Mouse (Mus musculus): ENCODE measurements around the gene Ubtd1.
"Not testable (repeated sequence)": the region's sequence is repeated elsewhere in the genome, so short reads cannot be mapped to it uniquely, and the experiment has no call there.

Gene Ubtd1

DNA sequence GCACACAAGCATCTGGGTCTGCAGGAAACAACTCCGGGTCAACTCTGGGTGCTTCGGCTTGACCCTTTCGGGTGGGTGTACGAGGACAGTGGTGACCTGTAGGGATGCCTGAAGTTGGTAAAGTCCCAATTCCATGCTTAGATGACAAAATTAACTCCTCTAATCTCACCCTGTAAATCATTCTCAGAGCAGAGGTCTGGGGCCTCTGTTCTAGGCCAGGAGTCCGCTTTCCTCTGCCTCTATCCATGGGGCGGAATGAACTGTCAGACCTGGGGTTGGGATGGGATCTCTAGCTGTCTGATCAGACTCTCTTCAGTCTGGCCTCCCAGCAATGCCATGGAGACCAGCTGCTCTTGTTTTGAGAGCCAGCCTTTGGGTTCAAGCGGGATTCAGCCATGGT lies 79.9 kb downstream of the Ubtd1 start:
- DNase-seq (ENCODE audit: low read depth, low spot score) = no peak

GRCm38 (mm10) chr19:42068441-42069240 lies 87.1 kb downstream of the Ubtd1 start:
- no peak for DNase-seq (ENCODE audit: low read depth, low spot score)

GRCm38 (mm10) chr19:42069241-42069525 lies 87.6 kb downstream of the Ubtd1 start:
- DNase-seq (ENCODE audit: low read depth, low spot score) = no peak

- DNase-seq (ENCODE audit: low read depth, low spot score) = no peak
Measured at GRCm38 (mm10) chr19:42071221-42071620, 89.7 kb downstream of the Ubtd1 start.

GRCm38 (mm10) chr19:42071886-42072608 lies 90.5 kb downstream of the Ubtd1 start:
- DNase-seq (ENCODE audit: low read depth, low spot score) = no peak

DNA sequence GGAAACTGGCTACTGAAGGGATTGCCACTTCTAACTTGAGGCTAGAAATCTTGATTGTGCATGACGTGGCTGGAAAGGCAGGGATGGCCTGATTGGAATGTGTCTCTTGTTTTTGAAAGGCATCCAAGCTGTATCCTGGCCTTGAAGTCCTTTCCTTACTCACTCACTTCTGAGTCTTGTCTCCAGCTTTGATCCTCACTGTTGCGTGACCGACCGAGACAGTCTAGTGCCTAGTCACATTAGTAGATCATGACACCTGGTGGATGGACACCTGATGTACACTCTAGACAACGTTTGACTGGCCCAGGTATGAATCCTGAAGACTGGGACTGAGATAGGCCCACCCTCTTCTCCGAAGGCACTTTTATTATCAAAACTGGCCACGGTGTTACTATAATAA lies 91.2 kb downstream of the Ubtd1 start:
- DNase-seq (ENCODE audit: low read depth, low spot score) = no peak

DNA sequence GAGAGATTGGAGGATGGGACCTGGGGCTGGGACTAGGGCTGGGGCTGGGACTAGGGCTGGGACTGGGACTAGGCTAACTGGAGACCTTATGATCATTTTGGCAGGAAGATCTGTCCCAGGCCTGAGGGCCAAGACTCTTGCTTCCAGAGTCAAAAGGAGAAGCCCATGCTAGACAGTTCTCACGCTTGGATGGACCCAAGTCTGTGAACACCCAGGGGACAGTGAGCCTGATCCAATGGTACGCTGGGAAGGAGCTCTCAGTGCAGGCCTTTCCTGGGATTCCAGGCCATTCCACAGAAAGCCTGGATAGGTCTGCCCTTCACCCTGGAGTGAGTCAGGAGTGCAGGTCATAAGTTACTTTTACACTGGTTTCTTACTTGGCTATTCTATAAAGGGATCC lies 93.5 kb downstream of the Ubtd1 start:
- no peak for DNase-seq (ENCODE audit: low read depth, low spot score)

- no peak for DNase-seq (ENCODE audit: low read depth, low spot score)
Measured at GRCm38 (mm10) chr19:42075992-42076391, 94.4 kb downstream of the Ubtd1 start.

DNA sequence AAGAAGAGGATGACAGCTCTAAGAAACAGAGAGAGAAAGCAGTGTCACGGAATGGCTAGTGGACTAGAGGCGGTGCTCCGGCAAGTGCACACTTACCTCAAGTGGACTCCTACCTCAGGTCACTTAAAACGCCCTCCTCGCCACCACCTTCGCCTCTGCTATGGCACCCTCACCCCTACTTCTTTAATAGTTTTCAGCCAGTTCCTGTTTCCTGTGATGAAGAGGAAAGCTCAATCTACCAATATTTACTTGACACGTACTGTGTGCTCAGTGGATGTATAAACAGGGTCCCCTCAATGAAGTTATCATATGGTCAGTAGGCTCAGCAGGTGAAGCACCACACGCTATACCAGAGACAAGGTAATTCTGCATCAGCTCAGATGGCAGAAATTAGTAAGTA lies 97.0 kb downstream of the Ubtd1 start:
- DNase-seq (ENCODE audit: low read depth, low spot score) = no peak

DNA sequence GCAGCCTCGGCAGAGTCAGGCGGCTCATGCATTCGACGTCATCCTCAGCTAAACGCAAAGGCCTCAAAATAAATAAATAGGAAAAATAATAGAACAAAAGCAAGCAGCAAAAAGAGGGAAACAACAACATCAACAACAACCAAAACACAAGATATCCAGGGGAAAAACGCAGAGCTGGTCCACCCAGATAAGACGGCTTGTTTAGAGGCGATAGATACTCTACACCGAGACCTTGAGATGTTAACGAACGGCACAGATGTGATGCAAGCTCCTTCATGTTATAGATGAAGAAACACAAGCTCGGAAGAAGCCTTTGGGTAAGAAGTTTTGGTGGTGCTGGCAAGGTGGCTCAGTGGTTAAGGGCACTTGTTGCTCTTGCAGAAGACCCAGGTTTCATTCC lies 97.4 kb downstream of the Ubtd1 start:
- DNase-seq (ENCODE audit: low read depth, low spot score) = no peak

- DNase-seq (ENCODE audit: low read depth, low spot score) = no peak
Measured at GRCm38 (mm10) chr19:42079950-42080349, 98.4 kb downstream of the Ubtd1 start.

GRCm38 (mm10) chr19:42080469-42080868 lies 98.9 kb downstream of the Ubtd1 start:
- DNase-seq (ENCODE audit: low read depth, low spot score) = no peak

DNA sequence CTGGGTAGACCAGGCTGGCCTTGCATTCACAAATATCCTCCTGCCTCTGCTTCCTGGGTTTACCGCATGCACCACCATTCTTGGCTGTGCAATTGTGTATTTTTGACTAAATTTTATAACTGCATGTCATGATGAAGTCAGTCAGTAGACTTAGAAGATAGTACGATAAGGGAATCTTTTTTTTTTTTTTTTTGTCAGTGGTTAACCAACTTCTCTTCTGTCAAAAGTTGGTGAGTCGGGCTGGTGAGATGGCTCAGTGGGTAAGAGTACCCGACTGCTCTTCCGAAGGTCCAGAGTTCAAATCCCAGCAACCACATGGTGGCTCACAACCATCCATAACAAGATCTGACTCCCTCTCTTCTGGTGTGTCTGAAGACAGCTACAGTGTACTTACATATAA lies 100.0 kb downstream of the Ubtd1 start:
- DNase-seq (ENCODE audit: low read depth, low spot score) = not testable (repeated sequence)

All from WW6 (cell line).